Mouse (Mus musculus): ENCODE measurements at regions not wholly inside any gene's neighbourhood (a gene's known extent, or its start where the extent isn't known, plus 50 kb on each side); places are given as distances from the start of the nearest gene placed in this dataset.

DNA sequence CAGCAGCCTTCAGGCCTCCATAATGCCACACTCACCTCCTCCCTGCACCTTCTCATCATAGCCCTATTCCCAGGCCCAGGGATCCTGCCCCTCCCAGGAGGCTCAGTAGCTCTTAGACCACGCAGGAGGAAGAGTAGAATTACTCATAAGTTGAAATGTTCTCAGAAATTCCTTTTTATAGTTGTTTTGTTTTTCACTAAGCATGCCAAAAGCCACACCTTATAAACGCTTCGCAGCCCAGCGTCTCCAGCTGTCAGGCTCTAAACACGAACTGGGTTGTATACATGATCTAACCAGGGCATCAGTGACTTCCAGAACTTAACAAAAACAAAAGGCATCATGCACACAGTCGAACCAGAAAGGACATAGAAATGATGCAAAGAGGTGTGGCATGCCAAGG, 101.9 kb downstream of the Irs2 start:
- no peak for DNase-seq (ENCODE audit: low read depth, low spot score)

DNA sequence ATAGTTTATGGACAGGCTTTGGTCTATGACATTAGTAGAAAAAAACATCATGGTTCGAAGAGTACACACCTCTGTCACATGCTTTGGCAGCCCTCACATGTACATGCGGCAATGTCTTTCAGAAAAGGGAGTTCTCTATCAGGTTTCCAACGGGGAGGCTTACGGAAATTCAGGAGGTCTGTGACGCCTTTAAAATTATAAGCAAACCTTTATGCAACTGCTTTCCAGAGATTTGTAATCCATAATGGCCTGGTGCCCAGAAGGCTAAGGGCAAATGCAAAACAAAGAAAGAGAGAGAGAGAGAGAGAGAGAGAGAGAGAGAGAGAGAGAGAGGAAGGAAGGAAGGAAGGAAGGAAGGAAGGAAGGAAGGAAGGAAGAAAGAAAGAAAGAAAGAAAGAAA, 102.5 kb downstream of the Irs2 start:
- no peak for DNase-seq (ENCODE audit: low read depth, low spot score)

GRCm38 (mm10) chr8:10903957-10904356, 104.3 kb downstream of the Irs2 start:
- DNase-seq (ENCODE audit: low read depth, low spot score), result no peak

- no peak for DNase-seq (ENCODE audit: low read depth, low spot score)
Measured at GRCm38 (mm10) chr8:10901954-10902353, 106.3 kb downstream of the Irs2 start.

DNA sequence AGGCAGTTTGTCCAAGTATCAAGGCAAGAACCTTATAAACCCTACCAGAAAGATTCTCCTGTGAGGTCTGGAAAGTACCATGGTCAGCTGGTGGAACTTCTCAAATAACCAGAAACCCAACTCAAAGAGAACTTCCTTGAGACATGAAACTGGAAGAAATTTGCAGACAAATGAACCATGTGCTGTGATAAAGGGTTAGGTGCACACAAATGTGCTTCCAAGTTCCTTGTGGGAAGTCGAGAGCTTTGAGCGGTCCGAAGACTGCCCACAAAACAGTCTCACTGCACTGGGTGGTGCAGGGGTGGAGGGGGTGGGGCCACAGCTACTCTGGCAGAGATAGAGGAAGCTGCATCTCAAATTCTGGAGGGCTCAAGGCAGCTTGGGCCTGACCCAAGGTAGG, 107.2 kb downstream of the Irs2 start:
- DNase-seq (ENCODE audit: low read depth, low spot score), result no peak

- DNase-seq (ENCODE audit: low read depth, low spot score), result no peak
Measured at GRCm38 (mm10) chr8:10899581-10900155, 108.6 kb downstream of the Irs2 start.

GRCm38 (mm10) chr8:10898562-10899527, 109.4 kb downstream of the Irs2 start:
- DNase-seq (ENCODE audit: low read depth, low spot score), result no peak

DNA sequence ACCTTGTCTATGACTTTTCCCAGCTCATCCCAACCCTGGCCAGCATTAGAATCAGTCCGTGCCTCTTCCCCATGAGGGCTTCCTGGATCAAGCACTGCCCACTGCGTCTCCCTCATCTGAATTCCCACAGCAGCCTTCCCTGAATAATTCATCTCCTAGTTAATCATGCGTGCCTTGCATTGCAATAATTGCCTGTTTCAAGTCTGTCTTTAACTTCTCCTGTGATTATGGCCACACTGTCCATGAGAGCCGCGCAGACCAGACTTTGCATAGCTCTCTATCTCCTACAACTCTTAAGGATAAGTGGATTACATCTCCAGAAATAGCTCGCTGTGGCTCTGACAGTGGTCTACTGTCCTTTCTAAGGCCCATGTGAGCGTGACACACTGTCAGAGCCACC, 110.7 kb downstream of the Irs2 start:
- DNase-seq (ENCODE audit: low read depth, low spot score), result no peak

- DNase-seq (ENCODE audit: low read depth, low spot score), result no peak
Measured at GRCm38 (mm10) chr8:10895178-10895577, 113.1 kb downstream of the Irs2 start.

- no peak for DNase-seq (ENCODE audit: low read depth, low spot score)
Measured at GRCm38 (mm10) chr8:10894306-10894705, 114.0 kb downstream of the Irs2 start.

DNA sequence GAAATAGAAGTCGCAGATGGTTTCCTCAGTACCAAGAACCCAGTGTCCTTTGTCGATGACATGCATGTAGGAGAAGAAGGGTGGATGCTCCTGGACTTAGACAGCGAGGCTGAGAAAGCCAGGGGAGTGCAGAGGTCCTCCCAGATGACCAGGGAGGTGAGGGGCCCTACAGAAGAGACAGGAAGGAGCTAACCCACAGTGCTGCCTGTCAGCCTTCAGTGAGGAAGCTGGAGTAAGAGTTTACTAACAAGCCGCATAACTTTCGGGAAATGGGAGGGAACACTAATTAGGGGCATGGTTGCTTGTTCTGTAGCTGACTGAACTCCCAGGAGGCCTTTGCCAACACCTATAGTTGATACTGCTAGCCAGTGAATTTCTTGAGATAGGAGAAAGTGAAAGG, 114.5 kb downstream of the Irs2 start:
- no peak for DNase-seq (ENCODE audit: low read depth, low spot score)

DNA sequence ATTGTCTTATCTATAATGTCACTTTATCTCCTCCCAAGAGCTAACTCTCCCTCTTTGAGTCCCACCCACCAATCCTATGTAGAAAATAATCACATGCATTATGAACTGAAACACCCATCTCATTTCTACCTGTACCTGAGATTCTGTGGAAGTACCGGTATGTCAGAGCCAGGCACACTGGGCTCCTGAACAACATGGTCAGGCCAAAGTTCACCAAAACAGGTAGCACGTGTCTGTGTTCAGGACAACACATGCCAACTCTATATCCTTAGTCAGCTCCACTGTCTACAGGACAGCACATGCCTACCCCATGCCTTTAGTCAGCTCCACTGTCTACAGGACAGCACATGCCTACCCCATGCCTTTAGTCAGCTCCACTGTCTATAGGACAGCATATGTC, 116.4 kb downstream of the Irs2 start:
- no peak for DNase-seq (ENCODE audit: low read depth, low spot score)

DNA sequence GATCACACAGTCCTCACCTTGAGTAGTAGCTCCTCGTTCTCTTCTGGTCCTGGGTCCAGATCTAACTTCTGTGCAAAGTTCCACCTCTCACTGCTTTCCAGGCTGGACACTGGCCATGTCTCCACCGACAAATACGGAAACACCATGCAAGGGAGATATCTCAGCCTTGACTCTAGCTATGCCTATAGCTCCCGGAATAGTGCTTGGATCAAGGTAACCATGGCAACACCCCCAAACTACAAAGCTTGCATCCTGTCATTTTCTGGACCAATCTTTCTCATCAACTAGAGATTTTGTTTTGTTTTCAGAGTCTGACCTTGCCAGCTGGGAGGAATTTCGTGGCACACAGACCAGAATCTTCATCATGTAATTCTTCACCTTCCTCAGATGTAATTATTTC, 116.8 kb downstream of the Irs2 start:
- no peak for DNase-seq (ENCODE audit: low read depth, low spot score)

DNA sequence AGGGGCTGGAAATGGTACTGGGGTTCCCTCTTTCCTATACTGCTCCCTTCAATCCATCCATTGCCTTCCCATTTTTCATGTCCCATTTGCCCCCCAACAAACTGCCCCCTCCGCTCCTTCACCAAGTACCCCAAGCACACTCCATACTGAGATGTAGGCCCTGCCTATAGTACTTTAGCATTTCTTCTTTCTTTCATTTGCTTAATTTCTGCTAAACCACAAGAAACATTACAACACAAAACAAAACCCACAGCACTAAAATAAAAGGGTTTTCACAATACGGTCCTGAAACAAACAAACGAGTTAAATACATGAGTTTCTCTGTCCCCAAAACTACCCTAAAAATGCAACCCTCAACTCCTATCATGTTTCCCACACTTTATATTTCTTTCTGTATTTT, 122.8 kb downstream of the Irs2 start:
- DNase-seq (ENCODE audit: low read depth, low spot score), result no peak

- DNase-seq (ENCODE audit: low read depth, low spot score), result no peak
Measured at GRCm38 (mm10) chr8:10883418-10883817, 124.8 kb downstream of the Irs2 start.

GRCm38 (mm10) chr8:10882381-10882780, 125.9 kb downstream of the Irs2 start:
- DNase-seq (ENCODE audit: low read depth, low spot score), result no peak

- DNase-seq (ENCODE audit: low read depth, low spot score), result no peak
Measured at GRCm38 (mm10) chr8:10879883-10880282, 128.4 kb downstream of the Irs2 start.

GRCm38 (mm10) chr8:10879049-10879847, 129.0 kb downstream of the Irs2 start:
- DNase-seq (ENCODE audit: low read depth, low spot score), result no peak

DNA sequence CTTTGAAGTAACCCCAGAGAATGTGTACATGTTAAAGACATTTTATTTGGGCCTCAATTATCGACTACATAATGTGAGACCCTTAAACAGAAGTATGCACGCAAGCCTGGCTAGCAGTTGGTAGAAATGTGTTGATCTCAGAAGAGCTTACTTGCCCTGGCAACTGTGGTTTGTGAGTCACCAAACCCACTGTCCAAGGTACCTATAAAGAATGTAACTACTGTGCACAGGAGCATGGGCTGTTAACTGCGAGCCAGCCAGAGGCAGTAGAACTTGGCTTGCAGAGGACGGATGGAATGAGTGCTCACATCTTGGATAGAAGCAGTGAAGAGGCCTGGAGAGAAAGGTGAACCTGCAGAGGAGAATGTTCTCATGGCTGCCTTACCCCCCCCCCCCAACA, 129.9 kb downstream of the Irs2 start:
- DNase-seq (ENCODE audit: low read depth, low spot score), result no peak

- DNase-seq (ENCODE audit: low read depth, low spot score), result no peak
Measured at GRCm38 (mm10) chr8:10875170-10875569, 133.1 kb downstream of the Irs2 start.

- DNase-seq (ENCODE audit: low read depth, low spot score), result no peak
Measured at GRCm38 (mm10) chr8:10871451-10871850, 136.8 kb downstream of the Irs2 start.

GRCm38 (mm10) chr8:10870423-10871055, 137.7 kb downstream of the Irs2 start:
- DNase-seq (ENCODE audit: low read depth, low spot score), result no peak
